In genomic region chr6:125352046-125352384, GRCm38 (mm10) we compare ENCODE assay signal across 13 mouse cellular contexts. TPM values are rescaled to one million over a fixed set of nuclear protein-coding genes. Genes with fewer than 3 reads are reported as not detected.
A peak's percentile ranks its signal among the peaks of the same experiment; 100 is the strongest.
DNase-seq lines count a peak whose midpoint lies in the region; ATAC-seq and TF ChIP-seq lines count a peak whose summit lies in the region.
"Had no signal": no experiment of that assay in that cellular context is flagged by ENCODE, and none has a peak within 500 bp of the region (broad histone marks: within the 10 kb centered on the region; RNA-seq: fewer than 3 reads in every experiment).

No protein-coding gene starts in this region.

- WGBS in kidney, postnatal 0 days, result 48% methylated on average over 5 of the region's 5 CpGs
- 50% methylated on average over 5 of the region's 5 CpGs for WGBS in stomach, postnatal 0 days

- H3K36me3 ChIP-seq in kidney, postnatal 0 days (ENCODE audit: insufficient read depth, low read length), result no peaks in the 10 kb centered on the region
- peaks cover 4% of the 10 kb centered on the region; the same call in 1 of the 2 replicates for H3K36me3 ChIP-seq in stomach, postnatal 0 days (ENCODE audit: control insufficient read depth, insufficient read depth, low read length)
- H3K36me3 ChIP-seq: midbrain, embryonic 13.5 days; neural tube, embryonic 12.5 days had no signal

- H3K27me3 ChIP-seq in kidney, postnatal 0 days (ENCODE audit: insufficient read depth, low read length), result no peaks in the 10 kb centered on the region
- no peaks in the 10 kb centered on the region for H3K27me3 ChIP-seq in stomach, postnatal 0 days (ENCODE audit: control insufficient read depth, insufficient read depth, low read length)

- H3K4me3 ChIP-seq in kidney, postnatal 0 days (replicated peaks; ENCODE audit: low read depth, low read length), result 0 out of 2 replicates have a peak overlapping the region, but pooled peaks have one; percentile 2
- no peak overlapping the region for H3K4me3 ChIP-seq in stomach, postnatal 0 days (ENCODE audit: low read depth, low read length)
- H3K4me3 ChIP-seq: midbrain, embryonic 13.5 days; neural tube, embryonic 12.5 days had no signal

- peaks cover 48% of the 10 kb centered on the region for H3K4me1 ChIP-seq in kidney, postnatal 0 days (replicated peaks; ENCODE audit: insufficient read depth, low read length)
- H3K4me1 ChIP-seq in stomach, postnatal 0 days (replicated peaks; ENCODE audit: control insufficient read depth, insufficient read depth), result peaks cover 32% of the 10 kb centered on the region

- DNase-seq in adrenal gland, postnatal 10 days, result peak; percentile 63
- DNase-seq in adrenal gland, postnatal 25 days, result no peak
- no peak for DNase-seq in kidney, postnatal 0 days (ENCODE audit: low spot score)
- no peak for DNase-seq in kidney, adult 8-10 months
- peak; percentile 47 for DNase-seq in thymus, postnatal 4 days
- no peak for DNase-seq in thymus, postnatal 0 days (ENCODE audit: low spot score)
- no peak for DNase-seq in stomach, postnatal 0 days (ENCODE audit: low spot score)
- DNase-seq in layer of hippocampus, postnatal 25 days (ENCODE audit: extremely low spot score in 1 of 2, low spot score in 1 of 2), result no peak
- DNase-seq: gastrocnemius, postnatal 25 days had no signal

- H3K4me2 ChIP-seq in kidney, postnatal 0 days (ENCODE audit: low read length), result peak overlapping the region; percentile 67
- H3K4me2 ChIP-seq in stomach, postnatal 0 days (replicated peaks; ENCODE audit: low read depth), result peak overlapping the region; percentile 93
- H3K4me2 ChIP-seq: hindbrain, embryonic 14.5 days; midbrain, embryonic 13.5 days; neural tube, embryonic 12.5 days had no signal

- TF ChIP-seq CTCF in kidney, postnatal 0 days (IDR thresholded peaks at IDR 0.05; ENCODE audit: low read depth), result no peak
- TF ChIP-seq CTCF in stomach, postnatal 0 days (IDR thresholded peaks at IDR 0.05; ENCODE audit: low read depth), result no peak

- H3K27ac ChIP-seq in kidney, postnatal 0 days, result no peak overlapping the region
- H3K27ac ChIP-seq in stomach, postnatal 0 days (replicated peaks), result peak overlapping the region; percentile 30
- H3K27ac ChIP-seq: hindbrain, embryonic 14.5 days; midbrain, embryonic 13.5 days; neural tube, embryonic 12.5 days had no signal

- ATAC-seq in kidney, postnatal 0 days (replicated peaks; ENCODE audit: low FRiP score, low read depth), result no peak
- ATAC-seq in stomach, postnatal 0 days (ENCODE audit: low FRiP score, low TSS enrichment), result no peak
- ATAC-seq: midbrain, embryonic 13.5 days had no signal

- no peak for TF ChIP-seq EP300 in stomach, postnatal 0 days (optimal IDR thresholded peaks at IDR 0.05)

- H3K9ac ChIP-seq in kidney, postnatal 0 days (ENCODE audit: low read depth, low read length), result no peak overlapping the region
- peak overlapping the region; percentile 94 for H3K9ac ChIP-seq in stomach, postnatal 0 days (ENCODE audit: low read length)
- H3K9ac ChIP-seq: hindbrain, embryonic 14.5 days; midbrain, embryonic 13.5 days; neural tube, embryonic 12.5 days had no signal

- H3K9me3 ChIP-seq in kidney, postnatal 0 days (replicated peaks; ENCODE audit: low read length), result no peaks in the 10 kb centered on the region
- H3K9me3 ChIP-seq in stomach, postnatal 0 days (ENCODE audit: control insufficient read depth, low read length), result no peaks in the 10 kb centered on the region
- H3K9me3 ChIP-seq: midbrain, embryonic 13.5 days; neural tube, embryonic 12.5 days had no signal

RNA-seq across cellular contexts. Expression of gene Tnfrsf1a, which starts 2.9 kb away (rescaled TPM):
- total RNA-seq in adrenal gland, postnatal 10 days (2021), result 100 to 1,000 TPM; 168 to 190 TPM
- total RNA-seq in adrenal gland, postnatal 25 days (2021), result 247 and 250 TPM in 2 replicates
- polyA plus RNA-seq in kidney, postnatal 0 days (2015; fragmentation: Nextera tagmentation; extraction: Ambion mirVana), result 77.9 and 80.4 TPM in 2 replicates
- polyA plus RNA-seq in thymus, postnatal 0 days (2015; fragmentation: Nextera tagmentation; extraction: Ambion mirVana), result 67.3 and 67.9 TPM in 2 replicates
- 75.3 and 77.7 TPM in 2 replicates for polyA plus RNA-seq in stomach, postnatal 0 days (2015; fragmentation: Nextera tagmentation; extraction: Ambion mirVana)
- total RNA-seq in layer of hippocampus, postnatal 25 days (2021), result 10 to 100 TPM; 11.2 to 12.5 TPM

RNA-seq across cellular contexts. Expression of gene Plekhg6, which starts 28.6 kb away (rescaled TPM):
- total RNA-seq in adrenal gland, postnatal 10 days (2021), result under 1 TPM; 0.69 to 0.82 TPM
- total RNA-seq in adrenal gland, postnatal 25 days (2021), result 0.30 and 0.38 TPM in 2 replicates
- 3.1 and 3.4 TPM in 2 replicates for polyA plus RNA-seq in kidney, postnatal 0 days (2015; fragmentation: Nextera tagmentation; extraction: Ambion mirVana)
- 1.0 and 1.2 TPM in 2 replicates for polyA plus RNA-seq in thymus, postnatal 0 days (2015; fragmentation: Nextera tagmentation; extraction: Ambion mirVana)
- 6.3 and 6.7 TPM in 2 replicates for polyA plus RNA-seq in stomach, postnatal 0 days (2015; fragmentation: Nextera tagmentation; extraction: Ambion mirVana)
- total RNA-seq in layer of hippocampus, postnatal 25 days (2021), result not detected
- total RNA-seq: common myeloid progenitor, adult 5-6 weeks; gastrocnemius, postnatal 25 days had no signal

RNA-seq across cellular contexts. Expression of gene Scnn1a, which starts 31.6 kb away (rescaled TPM):
- total RNA-seq in adrenal gland, postnatal 10 days (2021), result 1 to 10 TPM in 1 of 2 experiments, under 1 TPM in 1; 0.84 to 1.2 TPM
- 1.6 and 1.9 TPM in 2 replicates for total RNA-seq in adrenal gland, postnatal 25 days (2021)
- 19.9 and 22.7 TPM in 2 replicates for polyA plus RNA-seq in kidney, postnatal 0 days (2015; fragmentation: Nextera tagmentation; extraction: Ambion mirVana)
- 9.0 and 9.5 TPM in 2 replicates for polyA plus RNA-seq in thymus, postnatal 0 days (2015; fragmentation: Nextera tagmentation; extraction: Ambion mirVana)
- polyA plus RNA-seq in stomach, postnatal 0 days (2015; fragmentation: Nextera tagmentation; extraction: Ambion mirVana), result 18.5 and 20.6 TPM in 2 replicates
- 1 to 10 TPM; 3.8 to 3.9 TPM for total RNA-seq in layer of hippocampus, postnatal 25 days (2021)

RNA-seq across cellular contexts. Expression of gene Ltbr, which starts 38.3 kb away (rescaled TPM):
- total RNA-seq in adrenal gland, postnatal 10 days (2021), result 10 to 100 TPM; 64.5 to 70.3 TPM
- total RNA-seq in adrenal gland, postnatal 25 days (2021), result 78.7 and 91.8 TPM in 2 replicates
- polyA plus RNA-seq in kidney, postnatal 0 days (2015; fragmentation: Nextera tagmentation; extraction: Ambion mirVana), result 69.8 and 71.6 TPM in 2 replicates
- polyA plus RNA-seq in thymus, postnatal 0 days (2015; fragmentation: Nextera tagmentation; extraction: Ambion mirVana), result 29.6 and 30.9 TPM in 2 replicates
- 71.5 and 73.0 TPM in 2 replicates for polyA plus RNA-seq in stomach, postnatal 0 days (2015; fragmentation: Nextera tagmentation; extraction: Ambion mirVana)
- total RNA-seq in layer of hippocampus, postnatal 25 days (2021), result 10 to 100 TPM in 1 of 2 experiments, 1 to 10 TPM in 1; 8.7 to 10.2 TPM

Comparison
In these comparisons a context has a peak if more than half of its experiments do, and no peak if none do; other contexts are left out.
1. DNase-seq: peak in adrenal gland, postnatal 10 days (single experiment) and thymus, postnatal 4 days (single experiment); none in adrenal gland, postnatal 25 days (single experiment), kidney, postnatal 0 days (single experiment), kidney, adult 8-10 months (0 of 2), thymus, postnatal 0 days (single experiment), stomach, postnatal 0 days (single experiment) and layer of hippocampus, postnatal 25 days (0 of 2).
2. RNA of gene Tnfrsf1a, which starts 2.9 kb away (total RNA-seq): 247 to 250 TPM in adrenal gland, postnatal 25 days and 168 to 190 TPM in adrenal gland, postnatal 10 days; 11.2 to 12.5 TPM in layer of hippocampus, postnatal 25 days; every median in the first group is over 10 times any median in the second.